Mouse (Mus musculus) hindbrain, postnatal 0 days (tissue): ENCODE results near the gene Olfr56. TPM values are rescaled to one million over a fixed set of nuclear protein-coding genes. Genes with fewer than 3 reads are reported as not detected.

Source experiments
- ATAC-seq: fragments of 200-750 bp; cut with Nextera tagmentation; 2 replicates; pipeline ENCODE4 v1.8.0; 2017; ENCODE audit warnings: mild to moderate bottlenecking, moderate TSS enrichment, moderate library complexity
- DNase-seq: peaks from one replicate; pipeline ENCODE4 v3.0.0-alpha.2; 2015; ENCODE audit warnings: low spot score
- H3K27ac ChIP-seq: fragments of 300-500 bp; sonication (generic); 2 replicates; pipeline ENCODE4 v1.5.1; 2014; ENCODE audit warnings: mild to moderate bottlenecking
- H3K27me3 ChIP-seq: fragments of 300-500 bp; sonication (generic); 2 replicates; pipeline ENCODE4 v1.6.1; 2014; ENCODE audit warnings: low read length, mixed read lengths; ENCODE audit not compliant: insufficient read depth
- H3K36me3 ChIP-seq: fragments of 300-500 bp; sonication (generic); 2 replicates; pipeline ENCODE4 v1.6.1; 2014; ENCODE audit warnings: low read length, mixed read lengths; ENCODE audit not compliant: insufficient read depth
- H3K4me1 ChIP-seq: fragments of 300-500 bp; sonication (generic); 2 replicates; pipeline ENCODE4 v1.6.1; 2014; ENCODE audit warnings: antibody characterized with exemption, low read length, mixed read lengths; ENCODE audit not compliant: insufficient read depth
- H3K4me2 ChIP-seq: fragments of 300-500 bp; sonication (generic); 2 replicates; pipeline ENCODE4 v1.6.1; 2014; ENCODE audit warnings: low read depth, mild to moderate bottlenecking, low read length, moderate library complexity, mixed read lengths
- H3K4me3 ChIP-seq: fragments of 300-500 bp; sonication (generic); 2 replicates; pipeline ENCODE4 v1.5.1; 2014; ENCODE audit warnings: low read length
- H3K9ac ChIP-seq: fragments of 300-500 bp; sonication (generic); replicated peaks from 2 replicates; pipeline ENCODE4 v1.6.1; 2014; ENCODE audit warnings: mild to moderate bottlenecking, low read length, moderate library complexity, mixed read lengths
- H3K9me3 ChIP-seq: fragments of 300-500 bp; sonication (generic); 2 replicates; pipeline ENCODE4 v1.6.1; 2016; ENCODE audit warnings: low read length, mixed read lengths
- CTCF ChIP-seq: IDR thresholded peaks from 2 replicates; pipeline ENCODE4 v1.5.1; 2016; ENCODE audit warnings: antibody characterized with exemption, control low read depth, low read depth
- WGBS: fragments of 180-500 bp; shearing (Covaris S2); extraction: QIAGEN DNeasy Blood & Tissue Kit; methylation state at CpG from one replicate; pipeline ENCODE4 v1.1.7; 2014; 5-methylcytosine and 5-hydroxymethylcytosine counted together
- polyA plus RNA-seq: library from polyadenylated mRNA; unstranded; fragments of >200 nt; fragmentation: Nextera tagmentation; extraction: Ambion mirVana; gene quantifications from 2 replicates; pipeline ENCODE4 v1.2.1, GENCODE M21; 2015
- total RNA-seq: library from RNA; depleted of rRNA; stranded (reverse); fragments of >200 nt; gene quantifications from 2 replicates; pipeline ENCODE4 v1.2.3, GENCODE M21; 2014

Olfr56 gene
- total and polyA plus RNA-seq, 2 experiments from 2014 or later: 0.16 TPM; not detected in 1

- DNase-seq (no peak), ATAC-seq (no peak)
- WGBS: 82% methylated on average over 6 of the region's 6 CpGs
Observed at GRCm38 (mm10) chr11:49112624-49113219, 134.0 kb downstream of the Olfr56 start.

GRCm38 (mm10) chr11:49114158-49114557 lies 135.5 kb downstream of the Olfr56 start:
- WGBS: 77% methylated on average over 2 of the region's 2 CpGs
- DNase-seq: no peak
- Histone ChIP-seq H3K9ac (no peak overlapping the region), H3K4me1 (no peaks in the 10 kb centered on the region), H3K4me2 (no peak overlapping the region), H3K4me3 (no peak overlapping the region), H3K9me3 (no peaks in the 10 kb centered on the region), H3K27ac (no peak overlapping the region), H3K27me3 (no peaks in the 10 kb centered on the region), H3K36me3 (no peaks in the 10 kb centered on the region)
- no peak for TF ChIP-seq CTCF
- no peak for ATAC-seq

More at GRCm38 (mm10) chr11:49112624-49113219, 134.0 kb downstream of the Olfr56 start:
- no peak overlapping the region for H3K9ac ChIP-seq
- no peak overlapping the region for H3K4me2 ChIP-seq
- H3K27me3 ChIP-seq: no peaks in the 10 kb centered on the region
- H3K4me1 ChIP-seq: no peaks in the 10 kb centered on the region
- no peaks in the 10 kb centered on the region for H3K9me3 ChIP-seq
- H3K4me3 ChIP-seq: no peak overlapping the region
- TF ChIP-seq CTCF: no peak
- no peak overlapping the region for H3K27ac ChIP-seq
- H3K36me3 ChIP-seq: no peaks in the 10 kb centered on the region

GRCm38 (mm10) chr11:49114774-49115173 lies 136.1 kb downstream of the Olfr56 start, which contains the start of gene Olfr1396:
Olfr1396 (minus strand) TSS chr11:49114874.
- H3K9me3 ChIP-seq: no peaks in the 10 kb centered on the region
- DNase-seq: no peak
- no peak within 1 kb of the TSS for H3K4me2 ChIP-seq
- H3K4me3 ChIP-seq: no peak within 1 kb of the TSS
- H3K36me3 ChIP-seq: no peaks in the 10 kb centered on the region
- TF ChIP-seq CTCF: no peak
- H3K4me1 ChIP-seq: no peaks in the 10 kb centered on the region
- no peak within 1 kb of the TSS for H3K9ac ChIP-seq
- H3K27ac ChIP-seq: no peak within 1 kb of the TSS
- no peaks in the 10 kb centered on the region for H3K27me3 ChIP-seq
- no peak for ATAC-seq

GRCm38 (mm10) chr11:49119635-49120034 lies 140.9 kb downstream of the Olfr56 start:
- no peaks in the 10 kb centered on the region for H3K27me3 ChIP-seq
- no peak for TF ChIP-seq CTCF
- ATAC-seq: no peak
- H3K27ac ChIP-seq: no peak overlapping the region
- no peaks in the 10 kb centered on the region for H3K9me3 ChIP-seq
- no peak overlapping the region for H3K4me2 ChIP-seq
- no peaks in the 10 kb centered on the region for H3K4me1 ChIP-seq
- WGBS: 86% methylated on average over 3 of the region's 3 CpGs
- DNase-seq: no peak
- H3K36me3 ChIP-seq: no peaks in the 10 kb centered on the region
- H3K4me3 ChIP-seq: no peak overlapping the region
- no peak overlapping the region for H3K9ac ChIP-seq

GRCm38 (mm10) chr11:49124169-49124568 lies 145.5 kb downstream of the Olfr56 start:
- Histone ChIP-seq H3K4me1 (no peaks in the 10 kb centered on the region), H3K9ac (no peak overlapping the region), H3K27me3 (no peaks in the 10 kb centered on the region), H3K9me3 (no peaks in the 10 kb centered on the region), H3K4me3 (no peak overlapping the region), H3K4me2 (no peak overlapping the region), H3K36me3 (no peaks in the 10 kb centered on the region), H3K27ac (no peak overlapping the region)
- 88% methylated on average over 2 of the region's 2 CpGs for WGBS
- ATAC-seq (no peak), DNase-seq (no peak)
- TF ChIP-seq CTCF: no peak

- no peaks in the 10 kb centered on the region for H3K36me3 ChIP-seq
- no peaks in the 10 kb centered on the region for H3K9me3 ChIP-seq
- no peak for TF ChIP-seq CTCF
- WGBS: 91% methylated on average over 6 of the region's 6 CpGs
- no peak for ATAC-seq
- no peak within 1 kb of the TSS for H3K4me3 ChIP-seq
- H3K9ac ChIP-seq: no peak within 1 kb of the TSS
- no peak for DNase-seq
- H3K27me3 ChIP-seq: no peaks in the 10 kb centered on the region
- H3K27ac ChIP-seq: no peak within 1 kb of the TSS
- H3K4me1 ChIP-seq: no peaks in the 10 kb centered on the region
- no peak within 1 kb of the TSS for H3K4me2 ChIP-seq
Observed at GRCm38 (mm10) chr11:49141974-49142373, 163.3 kb downstream of the Olfr56 start, which contains the start of gene Olfr1395. Olfr1395 (plus strand) TSS chr11:49142274.

GRCm38 (mm10) chr11:49154077-49154476 lies 175.4 kb downstream of the Olfr56 start, which contains the start of gene Olfr1394:
Olfr1394 (plus strand) TSS chr11:49154377.
- H3K27me3 ChIP-seq: no peaks in the 10 kb centered on the region
- H3K9ac ChIP-seq: no peak within 1 kb of the TSS
- 90% methylated on average over 1 of the region's 1 CpGs for WGBS
- H3K4me1 ChIP-seq: no peaks in the 10 kb centered on the region
- no peaks in the 10 kb centered on the region for H3K9me3 ChIP-seq
- no peak within 1 kb of the TSS for H3K27ac ChIP-seq
- TF ChIP-seq CTCF: no peak
- no peak within 1 kb of the TSS for H3K4me3 ChIP-seq
- H3K36me3 ChIP-seq: no peaks in the 10 kb centered on the region
- DNase-seq (no peak), ATAC-seq (no peak)
- H3K4me2 ChIP-seq: no peak within 1 kb of the TSS
